Mouse (Mus musculus) telencephalon, adult 2 months (tissue): ENCODE results near the gene Shroom2.
A peak's percentile ranks its signal among the peaks of the same experiment; 100 is the strongest.
"Not testable (repeated sequence)": the region's sequence is repeated elsewhere in the genome, so short reads cannot be mapped to it uniquely, and the experiment has no call there.

Experiments
- DNase-seq: peaks from one replicate; pipeline ENCODE4 v3.0.0-alpha.2; 2011; ENCODE audit warnings: low read depth, low spot score

Shroom2 gene

DNA sequence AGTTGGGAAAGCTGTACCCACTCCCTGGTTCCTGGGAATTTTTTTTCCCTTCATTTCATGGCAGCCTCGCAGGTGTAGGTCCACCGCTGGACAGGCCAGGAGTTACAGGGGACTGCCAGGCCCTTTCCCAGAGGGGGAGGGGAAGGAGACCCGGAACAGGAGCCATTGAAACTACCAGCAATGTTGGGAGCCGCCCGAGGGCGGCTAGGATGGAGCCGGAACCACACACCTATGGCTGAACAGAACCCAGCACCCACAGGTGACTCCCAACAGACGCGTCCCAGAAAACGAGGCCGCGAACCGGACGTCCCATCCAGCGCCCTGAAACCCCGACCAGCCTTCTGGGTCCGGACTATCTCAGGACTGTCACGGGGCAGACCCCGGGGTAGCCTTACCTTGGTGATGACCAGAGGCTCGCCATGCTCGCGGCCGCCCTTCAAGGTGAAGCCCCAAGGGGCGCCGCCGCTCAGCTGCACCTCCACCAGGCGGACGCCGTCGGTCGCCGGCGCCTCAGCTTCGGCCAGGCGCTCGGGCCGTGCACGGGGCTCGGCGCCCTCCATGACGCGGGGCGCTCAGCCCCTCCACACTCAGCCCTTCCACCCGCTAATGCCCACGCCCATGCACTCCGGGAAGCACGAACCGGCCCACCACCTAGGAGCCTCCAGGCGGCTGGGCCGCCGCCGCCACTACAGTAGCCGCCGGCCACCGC is at the start of gene Shroom2:
Gene Shroom2, minus strand, starts transcription at position 575 of the 709 bp plus-strand sequence.
- DNase-seq: no peak

DNA sequence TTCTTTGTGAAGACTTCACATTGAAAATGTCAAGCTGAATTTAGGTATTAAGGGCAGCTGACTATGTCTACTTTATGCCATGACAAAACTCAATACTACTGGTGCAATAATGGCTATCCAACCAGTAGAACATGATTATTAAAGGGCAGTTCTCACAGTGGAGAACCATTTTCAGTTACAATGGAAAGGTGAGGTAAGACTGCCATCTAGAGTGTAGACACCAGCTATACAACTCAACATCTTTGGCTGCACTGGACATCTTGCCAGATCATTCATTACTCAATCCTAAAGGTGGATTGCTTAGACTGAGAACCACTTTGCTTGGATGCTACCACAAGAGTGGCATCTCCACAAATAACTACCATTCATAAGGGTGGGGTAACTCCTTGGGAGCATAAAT is 49.7 kb upstream of the Shroom2 start:
- no peak for DNase-seq

DNA sequence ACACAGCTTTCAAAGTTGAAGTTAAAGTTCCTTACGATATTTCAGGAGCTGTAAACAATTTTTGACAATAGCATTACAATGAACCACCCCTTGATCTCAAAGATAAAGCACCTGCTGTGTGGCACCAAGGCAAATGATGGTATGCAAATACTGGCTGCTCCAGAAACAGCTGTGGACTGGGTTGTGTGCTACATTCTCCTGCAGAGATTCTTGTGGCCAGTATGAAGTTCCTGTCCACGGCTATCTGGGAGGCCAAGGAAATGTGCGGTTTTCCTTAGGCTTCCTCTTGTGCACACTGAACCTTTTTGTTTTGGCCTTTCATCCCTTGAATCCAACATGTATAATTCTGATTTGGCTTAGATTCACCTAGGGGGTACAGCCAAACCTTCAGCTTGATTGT is 44.1 kb upstream of the Shroom2 start:
- no peak for DNase-seq

GRCm38 (mm10) chrX:152805317-152805716 is 36.1 kb upstream of the Shroom2 start:
- DNase-seq: no peak

- DNase-seq: no peak
Measured at GRCm38 (mm10) chrX:152788611-152789010, 19.3 kb upstream of the Shroom2 start.

GRCm38 (mm10) chrX:152788129-152788528 is 18.9 kb upstream of the Shroom2 start:
- no peak for DNase-seq

GRCm38 (mm10) chrX:152781720-152782403 is 12.6 kb upstream of the Shroom2 start, which contains the start of gene Gpr143:
Gene Gpr143, plus strand, starts transcription at chrX:152781921.
- no peak for DNase-seq

DNA sequence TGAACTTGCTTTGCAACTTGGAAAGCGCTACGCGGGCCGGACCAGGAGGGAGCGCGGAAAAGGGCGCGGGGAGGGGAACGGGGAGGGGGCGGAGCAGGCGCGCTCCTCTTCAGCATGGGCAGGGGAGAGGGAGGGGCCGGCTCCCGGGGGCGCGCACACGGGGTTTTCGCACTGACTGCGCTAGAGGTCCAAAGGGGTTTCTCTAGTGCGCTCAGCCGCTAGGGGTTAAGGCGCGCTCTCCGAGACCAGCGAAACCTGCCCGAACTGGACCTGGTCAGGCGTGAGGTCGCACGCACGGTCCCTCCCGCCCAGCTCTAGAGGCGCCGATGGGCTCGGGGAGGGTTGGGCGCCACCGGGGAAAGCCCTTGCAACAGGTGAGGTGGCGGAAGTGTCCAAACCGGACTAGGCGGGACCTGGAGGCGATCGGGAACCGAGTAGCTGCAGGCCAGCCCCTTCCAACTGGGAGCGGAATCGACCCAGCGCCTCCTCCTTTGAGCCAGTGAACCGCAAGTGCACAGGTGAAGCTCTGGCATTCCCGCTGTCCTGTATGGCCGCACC is 414 bp upstream of the Shroom2 start:
- DNase-seq: no peak

DNA sequence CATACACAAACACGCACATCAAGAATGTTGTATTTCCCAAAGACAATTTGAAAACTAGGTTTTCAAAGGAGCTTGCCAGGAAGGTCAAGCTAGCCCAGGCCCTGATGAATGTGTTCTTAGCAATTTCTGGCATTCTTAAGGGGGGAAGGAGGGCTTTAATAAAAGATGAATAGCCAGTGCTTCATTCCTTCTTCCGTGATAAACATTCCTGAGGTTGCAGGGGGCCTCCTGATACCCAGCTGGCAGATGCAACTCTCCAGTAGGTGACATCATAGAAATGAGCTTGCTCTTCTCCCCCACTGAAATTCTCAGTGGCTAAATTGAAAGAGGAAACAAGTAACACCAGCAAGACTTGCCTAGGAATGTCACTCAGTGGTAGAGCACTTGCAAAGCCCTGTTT is 5.1 kb downstream of the Shroom2 start:
- no peak for DNase-seq

GRCm38 (mm10) chrX:152762855-152763254 is 6.4 kb downstream of the Shroom2 start:
- DNase-seq: no peak

GRCm38 (mm10) chrX:152762437-152762836 is 6.8 kb downstream of the Shroom2 start:
- DNase-seq: no peak

- no peak for DNase-seq
Measured at GRCm38 (mm10) chrX:152756293-152756692, 13.0 kb downstream of the Shroom2 start.

- DNase-seq: no peak
Measured at GRCm38 (mm10) chrX:152755819-152756218, 13.4 kb downstream of the Shroom2 start.

DNA sequence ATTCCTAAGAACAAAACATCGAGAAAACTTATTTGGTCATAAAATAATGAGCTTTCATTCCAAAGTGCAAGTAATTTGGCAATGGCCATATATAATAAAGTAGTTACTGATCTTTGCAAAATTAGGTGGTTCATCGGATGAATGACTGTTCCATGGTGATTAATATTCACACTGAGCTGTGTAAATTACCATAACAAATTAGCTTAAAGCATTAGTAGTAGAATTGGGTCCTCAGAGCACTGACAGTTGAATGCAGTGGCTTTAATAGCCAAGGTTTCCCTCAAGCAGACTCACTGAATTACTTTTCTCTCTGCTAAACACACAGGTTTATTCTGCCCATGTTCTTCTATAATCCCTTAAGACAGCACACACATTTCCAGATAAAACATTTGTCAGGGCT is 23.3 kb downstream of the Shroom2 start:
- no peak for DNase-seq

DNA sequence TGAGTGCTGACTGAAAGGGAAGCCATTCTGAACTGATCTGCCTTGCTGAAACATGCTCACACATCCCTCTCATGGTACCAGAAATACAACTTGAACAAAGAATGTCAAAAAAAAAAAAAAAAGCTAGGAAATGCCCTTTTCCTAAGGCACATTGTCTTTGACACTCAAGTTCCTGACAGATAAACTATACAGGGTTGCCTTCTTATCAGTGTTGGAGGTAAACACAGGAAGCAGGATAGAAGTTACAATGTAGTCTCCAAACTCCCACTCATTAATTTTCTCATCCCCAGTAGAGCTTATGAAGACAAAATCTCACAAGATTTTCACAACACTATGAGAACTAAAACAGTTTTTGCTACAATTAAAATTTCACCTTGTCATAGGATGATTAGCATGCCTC is 25.6 kb downstream of the Shroom2 start:
- no peak for DNase-seq

- DNase-seq: no peak
Measured at GRCm38 (mm10) chrX:152738759-152739368, 30.4 kb downstream of the Shroom2 start.

GRCm38 (mm10) chrX:152738191-152738590 is 31.1 kb downstream of the Shroom2 start:
- no peak for DNase-seq

DNA sequence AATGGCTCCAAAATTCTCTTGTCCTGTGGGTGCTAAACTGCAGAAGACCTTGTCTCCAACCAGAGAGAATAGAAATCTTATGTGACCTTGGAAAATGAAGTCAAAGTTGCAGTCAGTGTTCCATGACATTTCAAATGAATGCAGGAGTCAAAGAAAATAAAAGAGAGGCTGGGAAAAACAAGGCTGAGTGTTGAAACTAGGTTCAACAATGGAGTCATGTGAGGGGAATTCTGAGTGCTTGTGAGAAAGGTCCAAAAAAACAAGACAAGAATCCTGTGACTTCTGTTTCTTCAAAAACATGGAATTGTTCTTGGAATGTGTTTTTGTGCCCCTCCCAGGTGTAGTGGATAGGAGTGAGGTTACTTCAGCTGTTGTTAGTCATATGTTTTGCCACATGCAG is 34.0 kb downstream of the Shroom2 start:
- no peak for DNase-seq

DNA sequence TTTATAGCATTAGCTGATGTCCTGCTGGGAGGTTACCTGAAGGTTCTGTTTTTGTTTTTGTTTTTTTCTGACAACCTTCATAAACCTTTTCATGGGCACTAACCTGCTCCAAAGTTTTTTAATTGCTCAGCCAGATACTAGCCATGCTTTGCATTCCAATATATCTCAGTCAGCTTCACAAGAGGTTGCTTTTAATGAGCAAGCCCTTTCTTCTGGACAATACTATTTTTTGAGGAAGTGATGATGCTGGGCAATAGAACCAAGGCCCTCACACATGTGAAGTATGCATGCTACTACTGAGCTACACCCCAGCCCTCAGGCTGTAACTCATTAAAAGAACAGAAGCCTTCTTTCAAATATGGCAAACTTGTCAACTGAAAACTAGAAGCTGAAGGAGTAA is 52.6 kb downstream of the Shroom2 start:
- no peak for DNase-seq

- not testable (repeated sequence) for DNase-seq
Measured at GRCm38 (mm10) chrX:152710715-152711114, 58.5 kb downstream of the Shroom2 start.

GRCm38 (mm10) chrX:152708359-152708758 is 60.9 kb downstream of the Shroom2 start:
- DNase-seq: no peak

DNA sequence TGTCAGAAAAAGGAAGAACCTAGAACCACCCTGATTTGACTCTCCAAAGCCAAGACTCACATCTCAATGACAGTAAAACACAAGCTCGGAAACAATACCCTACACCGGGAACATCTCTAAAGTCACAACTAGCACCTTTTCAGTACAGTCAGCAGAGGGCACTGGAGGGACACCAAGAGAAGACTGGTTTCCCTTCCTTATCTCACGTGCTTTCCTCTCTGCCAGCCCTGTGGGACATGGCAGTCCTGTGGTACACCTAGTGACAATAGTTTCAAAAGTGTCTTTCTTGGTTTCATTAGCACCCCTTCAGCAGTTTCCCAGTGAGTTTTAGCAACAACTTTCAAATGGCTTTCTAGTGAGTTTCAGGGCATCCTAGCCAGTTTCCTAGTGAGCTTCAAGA is 63.9 kb downstream of the Shroom2 start:
- peak; percentile 24 for DNase-seq
